Mouse (Mus musculus): ENCODE results near the gene Cd5.

GRCm38 (mm10) chr19:10787406-10787805, 48.6 kb upstream of the Cd5 start:
- no peak for TF ChIP-seq TAL1 (IDR thresholded peaks at IDR 0.05; ENCODE audit: low read length)
- TF ChIP-seq GATA1 (IDR thresholded peaks at IDR 0.05; ENCODE audit: low read length) = no peak

Data from erythroblast, embryonic 14.5 days (primary cell).